Mouse (Mus musculus): ENCODE results near the gene Rps6. TPM values are rescaled to one million over a fixed set of nuclear protein-coding genes. Genes with fewer than 3 reads are reported as not detected.

Rps6 gene
- total and polyA plus RNA-seq, 3 experiments, result 607 to 3,999 (median 1,434) TPM

DNA sequence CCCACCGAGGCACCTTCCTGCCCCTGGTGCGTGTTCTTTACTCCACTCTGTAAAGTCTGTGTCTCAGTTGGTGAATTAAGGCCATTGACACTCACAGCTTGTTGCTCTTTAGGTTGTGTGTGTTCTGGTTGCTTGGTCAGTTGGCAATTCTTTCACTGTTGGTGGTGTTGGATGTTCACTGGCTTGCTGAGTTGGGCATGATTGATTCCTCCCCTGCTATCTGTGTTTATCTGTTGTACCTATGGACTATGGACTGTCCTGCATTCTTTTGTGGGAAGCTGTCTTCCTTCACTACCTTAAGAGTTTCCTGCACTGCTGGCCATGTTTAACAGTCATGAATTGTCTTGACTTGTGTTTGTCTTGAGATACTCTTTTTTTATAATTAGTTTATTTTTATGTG, 25.3 kb downstream of the Rps6 start:
- Histone ChIP-seq H3K9me3 (replicated peaks) (no peaks in the 10 kb centered on the region), H3K4me3 (ENCODE audit: low read depth, low read length) (no peak overlapping the region), H3K27me3 (ENCODE audit: insufficient read depth, low read length) (no peaks in the 10 kb centered on the region), H3K36me3 (replicated peaks) (peaks cover 67% of the 10 kb centered on the region), H3K4me1 (ENCODE audit: insufficient read depth, low read depth, low read length) (no peaks in the 10 kb centered on the region)
- DNase-seq (ENCODE audit: low spot score) (no peak), ATAC-seq (ENCODE audit: extremely low read depth, insufficient number of reproducible peaks, low FRiP score, poor library complexity, severe bottlenecking) (no peak)
- no peak for TF ChIP-seq TAL1 (conservative IDR thresholded peaks at IDR 0.05; ENCODE audit: low read depth, low read length)
- no peak for TF ChIP-seq POLR2AphosphoS5 (IDR thresholded peaks at IDR 0.05; ENCODE audit: insufficient replicate concordance, low read depth, low read length)
- TF ChIP-seq GATA1 (IDR thresholded peaks at IDR 0.05; ENCODE audit: borderline replicate concordance, low read length), result no peak
- TF ChIP-seq CTCF (IDR thresholded peaks at IDR 0.05; ENCODE audit: low read depth, low read length), result no peak
- no peak for TF ChIP-seq GATA2 (IDR thresholded peaks at IDR 0.05; ENCODE audit: borderline replicate concordance, low read depth, low read length)

DNA sequence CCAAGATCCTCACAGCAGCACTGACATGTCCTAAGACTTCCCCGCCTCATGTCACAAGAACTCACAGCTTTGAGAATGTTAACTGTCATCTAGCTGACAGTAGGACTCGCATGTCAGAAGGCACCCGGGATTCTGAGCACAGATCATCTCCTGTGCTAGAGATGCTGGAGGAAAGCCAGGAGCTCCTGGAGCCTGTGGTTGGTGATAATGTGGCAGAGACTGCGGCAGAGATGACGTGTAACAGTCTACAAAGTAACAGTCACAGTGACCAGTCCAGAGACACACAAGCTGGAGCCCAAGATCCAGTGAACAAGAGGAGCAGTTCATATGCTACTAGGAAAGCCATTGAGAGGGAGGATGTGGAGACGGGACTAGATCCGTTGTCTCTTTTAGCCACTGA, 32.1 kb downstream of the Rps6 start:
- DNase-seq (ENCODE audit: low spot score) (no peak), ATAC-seq (ENCODE audit: extremely low read depth, insufficient number of reproducible peaks, low FRiP score, poor library complexity, severe bottlenecking) (no peak)
- no peak overlapping the region for H3K4me3 ChIP-seq (ENCODE audit: low read depth, low read length)
- no peaks in the 10 kb centered on the region for H3K9me3 ChIP-seq (replicated peaks)
- peaks cover 71% of the 10 kb centered on the region for H3K36me3 ChIP-seq (replicated peaks)
- no peak for TF ChIP-seq GATA2 (IDR thresholded peaks at IDR 0.05; ENCODE audit: borderline replicate concordance, low read depth, low read length)
- no peak for TF ChIP-seq GATA1 (IDR thresholded peaks at IDR 0.05; ENCODE audit: borderline replicate concordance, low read length)
- TF ChIP-seq TAL1 (conservative IDR thresholded peaks at IDR 0.05; ENCODE audit: low read depth, low read length), result no peak
- no peak for TF ChIP-seq CTCF (IDR thresholded peaks at IDR 0.05; ENCODE audit: low read depth, low read length)
- TF ChIP-seq POLR2AphosphoS5 (IDR thresholded peaks at IDR 0.05; ENCODE audit: insufficient replicate concordance, low read depth, low read length), result no peak
- H3K27me3 ChIP-seq (ENCODE audit: insufficient read depth, low read length), result no peaks in the 10 kb centered on the region
- H3K4me1 ChIP-seq (ENCODE audit: insufficient read depth, low read depth, low read length), result no peaks in the 10 kb centered on the region

DNA sequence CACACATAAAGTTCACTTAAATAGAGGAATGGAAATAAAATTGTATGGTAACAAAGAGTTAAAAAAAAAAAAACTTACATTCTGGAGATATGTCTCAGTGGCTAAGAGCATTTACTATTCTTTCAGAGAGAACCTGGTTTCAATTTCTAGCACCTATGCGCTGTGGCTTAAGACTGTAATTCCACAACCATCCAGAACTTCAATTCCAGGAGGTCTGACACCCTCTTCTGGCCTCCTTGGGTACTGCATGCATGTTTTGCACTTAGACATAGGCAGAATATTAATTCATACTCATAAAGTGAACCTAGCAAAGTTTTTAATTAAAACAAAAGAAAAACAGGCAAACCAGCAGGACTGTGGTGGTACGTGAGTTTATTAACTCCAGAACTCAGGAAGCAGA, 34.0 kb downstream of the Rps6 start:
- DNase-seq (ENCODE audit: low spot score) (no peak), ATAC-seq (ENCODE audit: extremely low read depth, insufficient number of reproducible peaks, low FRiP score, poor library complexity, severe bottlenecking) (no peak)
- TF ChIP-seq GATA1 (IDR thresholded peaks at IDR 0.05; ENCODE audit: borderline replicate concordance, low read length), result no peak
- no peak for TF ChIP-seq GATA2 (IDR thresholded peaks at IDR 0.05; ENCODE audit: borderline replicate concordance, low read depth, low read length)
- TF ChIP-seq TAL1 (conservative IDR thresholded peaks at IDR 0.05; ENCODE audit: low read depth, low read length), result no peak
- peak; percentile 49; the same call in 1 of the 2 replicates for TF ChIP-seq CTCF (IDR thresholded peaks at IDR 0.05; ENCODE audit: low read depth, low read length)
- TF ChIP-seq POLR2AphosphoS5 (IDR thresholded peaks at IDR 0.05; ENCODE audit: insufficient replicate concordance, low read depth, low read length), result no peak
- H3K36me3 ChIP-seq (replicated peaks), result peaks cover 69% of the 10 kb centered on the region
- H3K4me3 ChIP-seq (ENCODE audit: low read depth, low read length), result no peak overlapping the region
- H3K4me1 ChIP-seq (ENCODE audit: insufficient read depth, low read depth, low read length), result no peaks in the 10 kb centered on the region
- H3K27me3 ChIP-seq (ENCODE audit: insufficient read depth, low read length), result no peaks in the 10 kb centered on the region
- H3K9me3 ChIP-seq (replicated peaks), result no peaks in the 10 kb centered on the region

DNA sequence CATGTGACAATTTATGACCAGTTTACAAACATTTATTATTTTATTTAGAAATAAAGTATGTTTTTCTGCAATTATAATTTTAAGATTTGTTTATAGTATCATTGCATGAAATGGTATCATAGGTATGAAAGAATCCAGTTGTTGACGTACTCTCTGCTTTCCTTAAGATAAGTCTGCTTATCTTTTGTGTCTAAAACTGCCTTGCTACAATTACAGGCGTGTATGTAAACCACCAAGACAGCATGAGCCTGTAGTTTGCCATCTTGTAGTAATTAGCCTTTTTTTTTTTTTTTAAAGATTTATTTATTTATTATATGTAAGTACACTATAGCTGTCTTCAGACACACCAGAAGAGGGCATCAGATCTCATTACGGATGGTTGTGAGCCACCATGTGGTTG, 42.4 kb downstream of the Rps6 start:
- Histone ChIP-seq H3K9me3 (replicated peaks) (no peaks in the 10 kb centered on the region), H3K4me1 (ENCODE audit: insufficient read depth, low read depth, low read length) (no peaks in the 10 kb centered on the region), H3K27me3 (ENCODE audit: insufficient read depth, low read length) (no peaks in the 10 kb centered on the region), H3K36me3 (replicated peaks) (peaks cover 44% of the 10 kb centered on the region), H3K4me3 (ENCODE audit: low read depth, low read length) (no peak overlapping the region)
- no peak for ATAC-seq (ENCODE audit: extremely low read depth, insufficient number of reproducible peaks, low FRiP score, poor library complexity, severe bottlenecking)
- TF ChIP-seq CTCF (IDR thresholded peaks at IDR 0.05; ENCODE audit: low read depth, low read length), result no peak
- no peak for TF ChIP-seq GATA2 (IDR thresholded peaks at IDR 0.05; ENCODE audit: borderline replicate concordance, low read depth, low read length)
- TF ChIP-seq POLR2AphosphoS5 (IDR thresholded peaks at IDR 0.05; ENCODE audit: insufficient replicate concordance, low read depth, low read length), result no peak
- TF ChIP-seq TAL1 (conservative IDR thresholded peaks at IDR 0.05; ENCODE audit: low read depth, low read length), result no peak
- no peak for TF ChIP-seq GATA1 (IDR thresholded peaks at IDR 0.05; ENCODE audit: borderline replicate concordance, low read length)
- DNase-seq (ENCODE audit: low spot score), result no peak

DNA sequence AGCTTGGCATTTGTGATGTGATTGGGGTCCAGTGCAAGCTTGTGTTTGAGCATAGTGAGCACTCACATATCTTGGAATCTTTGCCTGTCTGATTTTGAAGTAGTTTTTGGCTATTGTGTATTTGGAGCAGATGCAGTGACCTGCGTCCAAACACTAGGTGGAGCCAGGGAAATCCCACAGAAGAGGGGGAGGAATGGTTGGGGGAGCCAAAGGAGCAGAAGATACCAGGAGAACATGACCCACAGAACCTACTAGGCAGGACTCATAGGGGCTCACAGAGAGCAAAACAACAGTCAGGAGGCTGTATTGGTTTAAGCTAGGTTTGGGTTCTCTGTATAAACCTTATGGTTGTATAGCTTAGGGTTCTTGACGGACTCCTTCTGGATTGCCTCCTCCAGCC, 46.6 kb downstream of the Rps6 start:
- Histone ChIP-seq H3K4me3 (ENCODE audit: low read depth, low read length) (no peak overlapping the region), H3K4me1 (ENCODE audit: insufficient read depth, low read depth, low read length) (no peaks in the 10 kb centered on the region), H3K36me3 (replicated peaks) (peaks cover 42% of the 10 kb centered on the region), H3K9me3 (replicated peaks) (no peaks in the 10 kb centered on the region), H3K27me3 (ENCODE audit: insufficient read depth, low read length) (no peaks in the 10 kb centered on the region)
- ATAC-seq (ENCODE audit: extremely low read depth, insufficient number of reproducible peaks, low FRiP score, poor library complexity, severe bottlenecking), result no peak; the same call in 1 of the 2 replicates
- no peak for DNase-seq (ENCODE audit: low spot score)
- TF ChIP-seq GATA2 (IDR thresholded peaks at IDR 0.05; ENCODE audit: borderline replicate concordance, low read depth, low read length), result no peak

Other genes starting within 250 kb of the Rps6 start
- 46.7 and 52.7 TPM in 2 replicates for gene Haus6, start 245.4 kb downstream of the Rps6 start, total RNA-seq (2014; fragmentation: Nextera tagmentation)
- gene Haus6, start 245.4 kb downstream of the Rps6 start, total RNA-seq (2017), result 36.6 and 42.9 TPM in 2 replicates
- 35.2 and 37.2 TPM in 2 replicates for gene Haus6, start 245.4 kb downstream of the Rps6 start, polyA plus RNA-seq (2012)
- 176 and 184 TPM in 2 replicates for gene Plin2, start 187.4 kb downstream of the Rps6 start, total RNA-seq (2014; fragmentation: Nextera tagmentation)
- 447 and 476 TPM in 2 replicates for gene Plin2, start 187.4 kb downstream of the Rps6 start, total RNA-seq (2017)
- 15.7 and 21.9 TPM in 2 replicates for gene Plin2, start 187.4 kb downstream of the Rps6 start, polyA plus RNA-seq (2012)
- gene Dennd4c, start 108.9 kb downstream of the Rps6 start, total RNA-seq (2014; fragmentation: Nextera tagmentation), result 33.3 and 53.3 TPM in 2 replicates
- 26.6 and 30.3 TPM in 2 replicates for gene Dennd4c, start 108.9 kb downstream of the Rps6 start, total RNA-seq (2017)
- 3.2 and 3.4 TPM in 2 replicates for gene Dennd4c, start 108.9 kb downstream of the Rps6 start, polyA plus RNA-seq (2012)
- not detected in 2 replicates for gene Acer2, start 17.0 kb upstream of the Rps6 start, total RNA-seq (2014; fragmentation: Nextera tagmentation)
- gene Acer2, start 17.0 kb upstream of the Rps6 start, total RNA-seq (2017), result 0.22 TPM in 1 of 2 replicates, not detected in the other
- not detected in 2 replicates for gene Acer2, start 17.0 kb upstream of the Rps6 start, polyA plus RNA-seq (2012)